Mouse (Mus musculus): ENCODE measurements around the gene Pla2g3. TPM values are rescaled to one million over a fixed set of nuclear protein-coding genes. Genes with fewer than 3 reads are reported as not detected.

The Pla2g3 gene
- polyA plus RNA-seq, 1 experiment from 2014 or later, result 1.4 TPM

- Histone ChIP-seq H3K27me3 (ENCODE audit: poor library complexity, severe bottlenecking) (no peaks in the 10 kb centered on the region), H3K9me3 (no peaks in the 10 kb centered on the region), H3K36me3 (replicated peaks) (peaks cover 22% of the 10 kb centered on the region), H3K4me1 (peaks cover 48% of the 10 kb centered on the region), H3K27ac (no peak overlapping the region), H3K4me3 (peak overlapping the region; percentile 70; the same call in 1 of the 2 replicates)
- no peak for DNase-seq (ENCODE audit: extremely low spot score, low spot score)
- 92% methylated on average over 3 of the region's 3 CpGs for WGBS
Observed at GRCm38 (mm10) chr11:3537711-3538110, 49.6 kb downstream of the Pla2g3 start.

- no peaks in the 10 kb centered on the region for H3K9me3 ChIP-seq
- no peak for DNase-seq (ENCODE audit: extremely low spot score, low spot score)
- WGBS, result 69% methylated on average over 4 of the region's 4 CpGs
- no peaks in the 10 kb centered on the region for H3K27me3 ChIP-seq (ENCODE audit: poor library complexity, severe bottlenecking)
- peaks cover 48% of the 10 kb centered on the region for H3K4me1 ChIP-seq
- H3K27ac ChIP-seq, result peak overlapping the region; percentile 89
- peaks cover 15% of the 10 kb centered on the region for H3K36me3 ChIP-seq (replicated peaks)
- peak overlapping the region; percentile 70 for H3K4me3 ChIP-seq
Observed at GRCm38 (mm10) chr11:3538341-3538740, 50.3 kb downstream of the Pla2g3 start.

GRCm38 (mm10) chr11:3539111-3539825, 51.2 kb downstream of the Pla2g3 start:
- Histone ChIP-seq H3K36me3 (replicated peaks) (peaks cover 9% of the 10 kb centered on the region), H3K27ac (peak overlapping the region; percentile 89), H3K4me3 (peak overlapping the region; percentile 70), H3K4me1 (peaks cover 48% of the 10 kb centered on the region), H3K9me3 (no peaks in the 10 kb centered on the region), H3K27me3 (ENCODE audit: poor library complexity, severe bottlenecking) (no peaks in the 10 kb centered on the region)
- DNase-seq (ENCODE audit: extremely low spot score, low spot score), result peak; percentile 89
- WGBS, result 5% methylated on average over 33 of the region's 33 CpGs

GRCm38 (mm10) chr11:3539826-3540196, 51.7 kb downstream of the Pla2g3 start:
- WGBS, result 86% methylated on average over 4 of the region's 4 CpGs
- peaks cover 43% of the 10 kb centered on the region for H3K4me1 ChIP-seq
- H3K36me3 ChIP-seq (replicated peaks), result peaks cover 6% of the 10 kb centered on the region
- H3K27me3 ChIP-seq (ENCODE audit: poor library complexity, severe bottlenecking), result no peaks in the 10 kb centered on the region
- H3K4me3 ChIP-seq, result peak overlapping the region; percentile 70
- peaks cover 5% of the 10 kb centered on the region; the same call in 1 of the 2 replicates for H3K9me3 ChIP-seq
- peak overlapping the region; percentile 89; the same call in 1 of the 2 replicates for H3K27ac ChIP-seq
- DNase-seq (ENCODE audit: extremely low spot score, low spot score), result no peak

- peaks cover 38% of the 10 kb centered on the region for H3K4me1 ChIP-seq
- no peak for DNase-seq (ENCODE audit: extremely low spot score, low spot score)
- peak within 1 kb of the TSS; percentile 70 for H3K4me3 ChIP-seq
- peaks cover 5% of the 10 kb centered on the region; the same call in 1 of the 2 replicates for H3K9me3 ChIP-seq
- no peaks in the 10 kb centered on the region for H3K27me3 ChIP-seq (ENCODE audit: poor library complexity, severe bottlenecking)
- peak within 1 kb of the TSS; percentile 89 for H3K27ac ChIP-seq
- peaks cover 6% of the 10 kb centered on the region for H3K36me3 ChIP-seq (replicated peaks)
- 95% methylated on average over 23 of the region's 23 CpGs for WGBS
Observed at GRCm38 (mm10) chr11:3540451-3541085, 52.5 kb downstream of the Pla2g3 start, which contains the start of gene Smtn. TSS of gene Smtn (minus strand) at chr11:3540612.

- peaks cover 34% of the 10 kb centered on the region for H3K4me1 ChIP-seq
- peaks cover 5% of the 10 kb centered on the region; the same call in 1 of the 2 replicates for H3K9me3 ChIP-seq
- DNase-seq (ENCODE audit: extremely low spot score, low spot score), result no peak
- H3K27ac ChIP-seq, result no peak overlapping the region
- 79% methylated on average over 3 of the region's 3 CpGs for WGBS
- H3K36me3 ChIP-seq (replicated peaks), result peaks cover 2% of the 10 kb centered on the region
- H3K27me3 ChIP-seq (ENCODE audit: poor library complexity, severe bottlenecking), result no peaks in the 10 kb centered on the region
- H3K4me3 ChIP-seq, result no peak overlapping the region
Observed at GRCm38 (mm10) chr11:3541932-3542331, 53.8 kb downstream of the Pla2g3 start.

- Histone ChIP-seq H3K36me3 (replicated peaks) (no peaks in the 10 kb centered on the region), H3K27ac (no peak overlapping the region)
- WGBS, result 58% methylated on average over 5 of the region's 5 CpGs
Observed at GRCm38 (mm10) chr11:3543001-3543400, 54.9 kb downstream of the Pla2g3 start.

GRCm38 (mm10) chr11:3544409-3544808, 56.3 kb downstream of the Pla2g3 start:
- H3K36me3 ChIP-seq (replicated peaks), result no peaks in the 10 kb centered on the region
- H3K27me3 ChIP-seq (ENCODE audit: poor library complexity, severe bottlenecking), result no peaks in the 10 kb centered on the region
- H3K4me3 ChIP-seq, result no peak overlapping the region
- peaks cover 5% of the 10 kb centered on the region; the same call in 1 of the 2 replicates for H3K9me3 ChIP-seq
- no peak for DNase-seq (ENCODE audit: extremely low spot score, low spot score)
- peaks cover 16% of the 10 kb centered on the region for H3K4me1 ChIP-seq
- 97% methylated on average over 5 of the region's 5 CpGs for WGBS
- no peak overlapping the region for H3K27ac ChIP-seq

More at GRCm38 (mm10) chr11:3543001-3543400, 54.9 kb downstream of the Pla2g3 start:
- H3K4me1 ChIP-seq, result peaks cover 25% of the 10 kb centered on the region
- H3K9me3 ChIP-seq, result peaks cover 5% of the 10 kb centered on the region; the same call in 1 of the 2 replicates
- H3K4me3 ChIP-seq, result no peak overlapping the region
- H3K27me3 ChIP-seq (ENCODE audit: poor library complexity, severe bottlenecking), result no peaks in the 10 kb centered on the region
- DNase-seq (ENCODE audit: extremely low spot score, low spot score), result no peak

- no peaks in the 10 kb centered on the region for H3K36me3 ChIP-seq (replicated peaks)
- H3K27me3 ChIP-seq (ENCODE audit: poor library complexity, severe bottlenecking), result no peaks in the 10 kb centered on the region
- DNase-seq (ENCODE audit: extremely low spot score, low spot score), result no peak
- peaks cover 5% of the 10 kb centered on the region; the same call in 1 of the 2 replicates for H3K9me3 ChIP-seq
- H3K4me3 ChIP-seq, result no peak overlapping the region
- peaks cover 12% of the 10 kb centered on the region for H3K4me1 ChIP-seq
- WGBS, result 20% methylated on average over 9 of the region's 9 CpGs
- H3K27ac ChIP-seq, result no peak overlapping the region
Observed at GRCm38 (mm10) chr11:3545531-3546241, 57.6 kb downstream of the Pla2g3 start.

GRCm38 (mm10) chr11:3546242-3546562, 58.1 kb downstream of the Pla2g3 start:
- H3K9me3 ChIP-seq, result peaks cover 5% of the 10 kb centered on the region; the same call in 1 of the 2 replicates
- H3K4me1 ChIP-seq, result peaks cover 12% of the 10 kb centered on the region
- H3K27ac ChIP-seq, result no peak overlapping the region
- no peak overlapping the region for H3K4me3 ChIP-seq
- no peaks in the 10 kb centered on the region for H3K27me3 ChIP-seq (ENCODE audit: poor library complexity, severe bottlenecking)
- WGBS, result 22% methylated on average over 1 of the region's 1 CpGs
- no peak for DNase-seq (ENCODE audit: extremely low spot score, low spot score)
- H3K36me3 ChIP-seq (replicated peaks), result no peaks in the 10 kb centered on the region

- Histone ChIP-seq H3K27me3 (ENCODE audit: poor library complexity, severe bottlenecking) (no peaks in the 10 kb centered on the region), H3K4me1 (peaks cover 12% of the 10 kb centered on the region), H3K36me3 (replicated peaks) (no peaks in the 10 kb centered on the region), H3K27ac (no peak overlapping the region), H3K9me3 (peaks cover 5% of the 10 kb centered on the region; the same call in 1 of the 2 replicates), H3K4me3 (no peak overlapping the region)
- no peak for DNase-seq (ENCODE audit: extremely low spot score, low spot score)
- WGBS, result 90% methylated on average over 2 of the region's 2 CpGs
Observed at GRCm38 (mm10) chr11:3547047-3547446, 59.0 kb downstream of the Pla2g3 start.

- Histone ChIP-seq H3K27me3 (ENCODE audit: poor library complexity, severe bottlenecking) (no peaks in the 10 kb centered on the region), H3K27ac (no peak overlapping the region), H3K4me1 (peaks cover 12% of the 10 kb centered on the region), H3K36me3 (replicated peaks) (no peaks in the 10 kb centered on the region), H3K4me3 (no peak overlapping the region), H3K9me3 (peaks cover 5% of the 10 kb centered on the region; the same call in 1 of the 2 replicates)
- 54% methylated on average over 6 of the region's 6 CpGs for WGBS
- DNase-seq (ENCODE audit: extremely low spot score, low spot score), result no peak
Observed at GRCm38 (mm10) chr11:3547969-3548368, 59.9 kb downstream of the Pla2g3 start.
